Mouse (Mus musculus): ENCODE measurements around the gene Ocel1.

DNA sequence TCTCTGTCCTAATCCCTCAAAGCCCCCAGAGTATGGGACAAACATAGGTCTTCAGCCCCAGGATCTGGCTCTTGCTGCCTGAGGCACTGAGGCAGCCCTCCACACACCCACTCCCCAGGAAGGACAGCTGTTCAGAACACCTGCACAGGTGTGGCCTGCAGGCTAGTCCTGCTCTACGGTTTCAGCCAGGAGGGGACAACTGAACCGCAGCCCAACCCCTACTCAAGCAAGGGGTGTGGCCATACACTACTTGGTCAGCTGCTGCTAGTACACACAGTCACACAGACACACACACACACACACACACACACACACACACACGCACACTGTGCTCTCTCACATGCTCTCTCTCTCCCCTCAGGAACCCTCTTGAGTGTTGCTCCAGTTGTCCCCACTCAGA lies 12.8 kb downstream of the Ocel1 start:
- TF ChIP-seq CTCF (IDR thresholded peaks at IDR 0.05) (no peak), EP300 (IDR thresholded peaks at IDR 0.05) (no peak)
